Mouse (Mus musculus) megakaryocyte progenitor cell, adult 5-6 weeks (primary cell): ENCODE data around the gene Olfr644. TPM values are rescaled to one million over a fixed set of nuclear protein-coding genes. Genes with fewer than 3 reads are reported as not detected.
A peak's percentile ranks its signal among the peaks of the same experiment; 100 is the strongest.

Experiments
- ATAC-seq: replicated peaks from 2 replicates; pipeline ENCODE4 v1.8.0; 2016; ENCODE audit warnings: mild to moderate bottlenecking, moderate TSS enrichment, inconsistent platforms; ENCODE audit not compliant: poor library complexity
- total RNA-seq, 2 experiments: library from RNA; stranded (forward) in 1 of 2; stranded (reverse) in 1 of 2; fragments of 157-497, 149-512 nt in 1 of 2; fragments of 200-1000 nt in 1 of 2; gene quantifications; 2 replicates each; pipeline versions ENCODE4 v1.2.3 to v1.2.4; 2015 to 2017

The Olfr644 gene
- not detected in 2 replicates for total RNA-seq (2015)
- not detected in 2 replicates for total RNA-seq (2017)

- no peak for ATAC-seq
Measured at GRCm38 (mm10) chr7:104071769-104072168, at the start of gene Olfr644. Olfr644 (minus strand) TSS chr7:104071869.

- ATAC-seq, result no peak
Measured at GRCm38 (mm10) chr7:104104757-104104972, 33.0 kb upstream of the Olfr644 start, which contains the start of gene Olfr646. Olfr646 (plus strand) TSS chr7:104104873.

DNA sequence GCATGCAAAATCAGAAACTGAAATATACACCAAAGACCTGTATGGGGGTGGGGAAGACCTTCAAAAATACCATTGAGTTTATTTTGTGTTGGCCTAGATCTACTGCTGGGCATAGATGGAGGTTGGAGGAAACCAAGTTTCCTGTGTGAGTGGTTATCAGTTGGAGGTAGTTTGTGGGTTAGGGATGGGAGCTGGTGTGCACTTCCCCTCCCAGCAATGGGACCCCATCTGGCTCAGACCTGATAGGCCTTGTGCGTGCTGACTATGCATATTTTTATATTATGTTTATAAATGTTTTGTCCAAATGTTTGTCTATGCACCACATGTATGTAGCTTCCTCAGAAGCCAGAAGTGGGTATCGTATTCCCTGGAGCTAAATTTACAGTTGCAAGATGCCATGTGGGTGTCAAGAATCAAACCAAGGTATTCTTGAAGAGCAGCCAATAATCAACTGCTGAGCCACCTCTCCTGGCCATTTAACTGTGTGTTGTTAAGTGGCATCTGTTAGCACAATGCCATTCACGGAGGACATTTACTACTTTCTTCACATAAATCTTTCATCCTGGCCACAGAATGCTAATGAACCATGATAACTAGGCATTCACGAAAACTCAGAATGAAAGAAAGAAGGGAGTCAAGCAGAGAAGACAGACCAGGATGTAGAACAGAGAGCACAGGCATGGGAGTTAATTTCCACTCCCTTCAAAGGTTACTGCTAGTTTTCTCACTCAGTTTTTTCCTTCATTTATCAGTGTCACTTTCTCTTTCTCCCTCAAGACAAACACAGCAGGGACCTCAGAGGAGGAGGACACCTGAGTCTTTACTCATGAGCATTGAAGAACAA is 32.5 kb upstream of the Olfr644 start:
- peak; percentile 100 for ATAC-seq

- no peak for ATAC-seq
Measured at GRCm38 (mm10) chr7:104085365-104085764, 13.7 kb upstream of the Olfr644 start, which contains the start of gene Olfr645. Olfr645 (minus strand) TSS chr7:104085465.

DNA sequence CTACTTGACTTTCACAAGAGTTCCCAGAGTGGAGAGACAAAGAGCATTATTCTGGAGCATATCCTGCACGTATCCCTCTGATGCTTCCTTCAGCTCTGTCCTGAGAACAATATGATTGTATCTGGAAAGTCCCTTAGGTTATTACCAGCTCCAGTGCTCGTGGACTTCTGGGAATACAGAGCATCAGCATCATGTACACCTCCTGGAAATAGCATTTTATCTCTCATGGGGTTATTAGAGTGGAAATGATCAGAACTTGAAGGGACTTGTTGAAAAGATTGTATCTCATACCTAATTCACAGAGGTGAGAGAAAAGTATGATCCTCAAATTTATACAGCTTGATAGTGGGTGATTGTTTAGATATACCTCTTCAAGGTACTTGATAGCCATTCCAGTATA is 10.3 kb downstream of the Olfr644 start, which contains the start of gene 4930516K23Rik:
Gene 4930516K23Rik, minus strand, starts transcription at position 101 of the 400 bp plus-strand sequence.
- no peak for ATAC-seq

- peak; percentile 63; the same call in 1 of the 2 replicates for ATAC-seq
Measured at GRCm38 (mm10) chr7:104059215-104059614, 12.5 kb downstream of the Olfr644 start.

- no peak for ATAC-seq
Measured at GRCm38 (mm10) chr7:104052566-104052965, 19.1 kb downstream of the Olfr644 start, which contains the start of gene Olfr642. Olfr642 (minus strand) TSS chr7:104052666.

- ATAC-seq, result peak; percentile 83
Measured at GRCm38 (mm10) chr7:104050745-104051144, 20.9 kb downstream of the Olfr644 start.

DNA sequence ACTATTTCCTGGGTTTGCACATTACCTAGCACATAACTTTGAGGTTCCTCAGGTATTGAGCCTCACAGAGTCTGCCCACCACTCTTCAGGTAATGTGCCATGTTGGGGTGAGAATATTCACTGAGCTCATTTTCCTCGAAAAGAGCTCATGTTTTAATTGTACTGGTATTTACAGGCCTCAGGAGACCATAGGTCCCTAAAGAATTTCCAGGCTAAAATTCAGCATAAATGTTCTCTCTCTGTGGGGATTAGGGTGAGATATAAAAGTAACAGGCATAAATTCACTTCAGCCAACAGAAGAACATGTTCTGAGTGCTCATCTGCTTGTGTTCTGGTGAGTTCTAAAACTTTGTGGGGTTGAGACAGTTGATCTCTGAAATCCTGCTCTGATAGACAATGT is 36.5 kb downstream of the Olfr644 start, which contains the start of gene Olfr641:
Gene Olfr641, plus strand, starts transcription at position 301 of the 400 bp plus-strand sequence.
- no peak for ATAC-seq

GRCm38 (mm10) chr7:104026978-104027377 is 44.7 kb downstream of the Olfr644 start:
- ATAC-seq, result peak; percentile 86

GRCm38 (mm10) chr7:104025473-104025872 is 46.2 kb downstream of the Olfr644 start, which contains the start of gene Olfr640:
Olfr640 (minus strand) TSS chr7:104025573.
- no peak for ATAC-seq

- peak; percentile 81 for ATAC-seq
Measured at GRCm38 (mm10) chr7:104021651-104022050, 50.0 kb downstream of the Olfr644 start.

GRCm38 (mm10) chr7:104018953-104019352 is 52.7 kb downstream of the Olfr644 start:
- ATAC-seq, result peak; percentile 73

GRCm38 (mm10) chr7:104017203-104017602 is 54.5 kb downstream of the Olfr644 start, which contains the start of gene Olfr639:
Olfr639 (minus strand) TSS chr7:104017303.
- ATAC-seq, result no peak

Other genes with a start within 250 kb of the Olfr644 start
- gene Hbb-bs, start 243.8 kb downstream of the Olfr644 start, total RNA-seq (2015), result 25.1 and 66.9 TPM in 2 replicates
- gene Hbb-bs, start 243.8 kb downstream of the Olfr644 start, total RNA-seq (2017), result 7.5 and 24.0 TPM in 2 replicates
- gene Hbb-bh2, start 231.3 kb downstream of the Olfr644 start, total RNA-seq (2015), result not detected in 2 replicates
- not detected in 2 replicates for gene Hbb-bh2, start 231.3 kb downstream of the Olfr644 start, total RNA-seq (2017)
- gene Hbb-bh1, start 228.7 kb downstream of the Olfr644 start, total RNA-seq (2015), result not detected in 2 replicates
- gene Hbb-bh1, start 228.7 kb downstream of the Olfr644 start, total RNA-seq (2017), result not detected in 2 replicates
- not detected in 2 replicates for gene Hbb-y, start 218.7 kb downstream of the Olfr644 start, total RNA-seq (2015)
- gene Hbb-y, start 218.7 kb downstream of the Olfr644 start, total RNA-seq (2017), result not detected in 2 replicates
- not detected in 2 replicates for gene Olfr66, start 185.6 kb downstream of the Olfr644 start, total RNA-seq (2015)
- not detected in 2 replicates for gene Olfr66, start 185.6 kb downstream of the Olfr644 start, total RNA-seq (2017)
- gene Olfr64, start 177.4 kb downstream of the Olfr644 start, total RNA-seq (2015), result not detected in 2 replicates
- not detected in 2 replicates for gene Olfr64, start 177.4 kb downstream of the Olfr644 start, total RNA-seq (2017)
- gene Olfr65, start 168.4 kb downstream of the Olfr644 start, total RNA-seq (2015), result not detected in 2 replicates
- gene Olfr65, start 168.4 kb downstream of the Olfr644 start, total RNA-seq (2017), result not detected in 2 replicates
- gene Olfr631, start 143.0 kb downstream of the Olfr644 start, total RNA-seq (2015), result not detected in 2 replicates
- gene Olfr631, start 143.0 kb downstream of the Olfr644 start, total RNA-seq (2017), result not detected in 2 replicates
- gene Olfr632, start 137.5 kb downstream of the Olfr644 start, total RNA-seq (2015), result not detected in 2 replicates
- gene Olfr632, start 137.5 kb downstream of the Olfr644 start, total RNA-seq (2017), result not detected in 2 replicates
- not detected in 2 replicates for gene Olfr633, start 127.4 kb downstream of the Olfr644 start, total RNA-seq (2015)
- gene Olfr633, start 127.4 kb downstream of the Olfr644 start, total RNA-seq (2017), result not detected in 2 replicates
- gene Olfr635, start 100.7 kb downstream of the Olfr644 start, total RNA-seq (2015), result not detected in 2 replicates
- not detected in 2 replicates for gene Olfr635, start 100.7 kb downstream of the Olfr644 start, total RNA-seq (2017)
- not detected in 2 replicates for gene Olfr638, start 73.1 kb downstream of the Olfr644 start, total RNA-seq (2015)
- gene Olfr638, start 73.1 kb downstream of the Olfr644 start, total RNA-seq (2017), result not detected in 2 replicates
- gene Olfr639, start 54.6 kb downstream of the Olfr644 start, total RNA-seq (2015), result 0.02 TPM in 1 of 2 replicates, not detected in the other
- gene Olfr639, start 54.6 kb downstream of the Olfr644 start, total RNA-seq (2017), result not detected in 2 replicates
- not detected in 2 replicates for gene Olfr640, start 46.3 kb downstream of the Olfr644 start, total RNA-seq (2015)
- not detected in 2 replicates for gene Olfr640, start 46.3 kb downstream of the Olfr644 start, total RNA-seq (2017)
- not detected in 2 replicates for gene Olfr641, start 36.4 kb downstream of the Olfr644 start, total RNA-seq (2015)
- not detected in 2 replicates for gene Olfr641, start 36.4 kb downstream of the Olfr644 start, total RNA-seq (2017)
- gene Olfr642, start 19.2 kb downstream of the Olfr644 start, total RNA-seq (2015), result not detected in 2 replicates
- not detected in 2 replicates for gene Olfr642, start 19.2 kb downstream of the Olfr644 start, total RNA-seq (2017)
- not detected in 2 replicates for gene 4930516K23Rik, start 10.4 kb downstream of the Olfr644 start, total RNA-seq (2015)
- gene 4930516K23Rik, start 10.4 kb downstream of the Olfr644 start, total RNA-seq (2017), result not detected in 2 replicates
- gene Olfr645, start 13.6 kb upstream of the Olfr644 start, total RNA-seq (2015), result not detected in 2 replicates
- not detected in 2 replicates for gene Olfr645, start 13.6 kb upstream of the Olfr644 start, total RNA-seq (2017)
- gene Olfr646, start 33.0 kb upstream of the Olfr644 start, total RNA-seq (2015), result not detected in 2 replicates
- gene Olfr646, start 33.0 kb upstream of the Olfr644 start, total RNA-seq (2017), result not detected in 2 replicates
- not detected in 2 replicates for gene Ubqln5, start 58.0 kb upstream of the Olfr644 start, total RNA-seq (2015)
- not detected in 2 replicates for gene Ubqln5, start 58.0 kb upstream of the Olfr644 start, total RNA-seq (2017)
- gene Olfr643, start 65.5 kb upstream of the Olfr644 start, total RNA-seq (2015), result not detected in 2 replicates
- not detected in 2 replicates for gene Olfr643, start 65.5 kb upstream of the Olfr644 start, total RNA-seq (2017)
- gene Ubqln3, start 71.4 kb upstream of the Olfr644 start, total RNA-seq (2015), result not detected in 2 replicates
- not detected in 2 replicates for gene Ubqln3, start 71.4 kb upstream of the Olfr644 start, total RNA-seq (2017)
- not detected in 2 replicates for gene Ubqlnl, start 78.7 kb upstream of the Olfr644 start, total RNA-seq (2015)
- not detected in 2 replicates for gene Ubqlnl, start 78.7 kb upstream of the Olfr644 start, total RNA-seq (2017)
- 0.15 TPM in 1 of 2 replicates, not detected in the other for gene Olfm5, start 93.0 kb upstream of the Olfr644 start, total RNA-seq (2015)
- 0.17 TPM in 1 of 2 replicates, not detected in the other for gene Olfm5, start 93.0 kb upstream of the Olfr644 start, total RNA-seq (2017)
- not detected in 2 replicates for gene Olfr648, start 111.5 kb upstream of the Olfr644 start, total RNA-seq (2015)
- gene Olfr648, start 111.5 kb upstream of the Olfr644 start, total RNA-seq (2017), result not detected in 2 replicates
- gene Olfr649, start 124.1 kb upstream of the Olfr644 start, total RNA-seq (2015), result not detected in 2 replicates
- gene Olfr649, start 124.1 kb upstream of the Olfr644 start, total RNA-seq (2017), result not detected in 2 replicates
- gene Trim6, start 146.9 kb upstream of the Olfr644 start, total RNA-seq (2015), result 2.3 and 3.7 TPM in 2 replicates
- 2.1 and 2.5 TPM in 2 replicates for gene Trim6, start 146.9 kb upstream of the Olfr644 start, total RNA-seq (2017)
- gene Trim34a, start 172.6 kb upstream of the Olfr644 start, total RNA-seq (2015), result 8.6 and 10.9 TPM in 2 replicates
- gene Trim34a, start 172.6 kb upstream of the Olfr644 start, total RNA-seq (2017), result 10.4 and 16.4 TPM in 2 replicates
- 4.7 and 5.3 TPM in 2 replicates for gene Trim5, start 216.2 kb upstream of the Olfr644 start, total RNA-seq (2015)
- 6.9 and 8.0 TPM in 2 replicates for gene Trim5, start 216.2 kb upstream of the Olfr644 start, total RNA-seq (2017)
- 47.7 and 58.0 TPM in 2 replicates for gene Trim12a, start 243.6 kb upstream of the Olfr644 start, total RNA-seq (2015)
- 63.9 and 69.0 TPM in 2 replicates for gene Trim12a, start 243.6 kb upstream of the Olfr644 start, total RNA-seq (2017)